Mouse (Mus musculus) E14TG2a.4 (cell line): ENCODE measurements around the gene Gm11114.

ENCODE experiments used
- CTCF ChIP-seq: conservative IDR thresholded peaks from 2 replicates; pipeline ENCODE4 v1.5.1; 2014; ENCODE audit warnings: low read length
- NANOG ChIP-seq: IDR thresholded peaks from 2 replicates; pipeline ENCODE4 v1.6.1; 2014; ENCODE audit warnings: borderline replicate concordance, low read length, mixed read lengths
- POU5F1 ChIP-seq: IDR thresholded peaks from 2 replicates; pipeline ENCODE4 v1.6.1; 2014; ENCODE audit warnings: low read length, borderline replicate concordance

DNA sequence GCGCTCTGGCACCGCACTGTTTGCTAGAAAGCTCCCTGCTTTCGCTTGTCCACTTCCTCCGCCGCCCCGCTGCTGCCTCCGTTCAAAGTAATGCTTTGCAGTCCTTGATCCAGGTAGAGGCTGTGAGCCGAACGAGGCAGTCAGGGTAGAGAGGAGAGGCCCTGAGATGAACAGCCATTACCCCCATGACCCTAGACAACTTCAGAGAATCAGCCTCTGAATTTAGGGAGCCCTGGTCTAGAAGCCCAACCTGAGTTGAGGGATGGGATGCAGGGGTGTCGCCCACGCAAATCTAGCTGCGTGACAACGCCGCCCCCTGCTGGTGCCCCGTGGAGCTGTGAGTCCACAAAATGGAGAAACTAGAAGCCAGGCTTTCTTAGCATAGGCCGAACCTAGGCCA, 15.7 kb downstream of the Gm11114 start:
- TF ChIP-seq CTCF (peak; percentile 75), POU5F1 (no peak), NANOG (no peak)
